Mouse (Mus musculus) lung, postnatal 0 days (tissue): ENCODE data around the gene Samd13.

ENCODE experiments used
- CTCF ChIP-seq: IDR thresholded peaks from 2 replicates; pipeline ENCODE4 v1.5.1; 2016; ENCODE audit warnings: antibody characterized with exemption, mild to moderate bottlenecking
- EP300 ChIP-seq: IDR thresholded peaks from 2 replicates; pipeline ENCODE4 v1.6.1; 2016; ENCODE audit warnings: antibody characterized with exemption, mild to moderate bottlenecking, control low read depth

- TF ChIP-seq CTCF (no peak), EP300 (no peak)
These were observed 57.0 kb downstream of the Samd13 start for GRCm38 (mm10) chr3:146628227-146628982.
